13 mouse cellular contexts compared by ENCODE assay signal in genomic region chr7:100678948-100679880, GRCm38 (mm10). TPM values are rescaled to one million over a fixed set of nuclear protein-coding genes. Genes with fewer than 3 reads are reported as not detected.
DNase-seq lines count a peak whose midpoint lies in the region; ATAC-seq and TF ChIP-seq lines count a peak whose summit lies in the region.
"Had no signal": no experiment of that assay in that cellular context is flagged by ENCODE, and none has a peak within 500 bp of the region (broad histone marks: within the 10 kb centered on the region; RNA-seq: fewer than 3 reads in every experiment).

No protein-coding gene starts in this region.

- H3K9ac ChIP-seq in liver, embryonic 11.5 days (ENCODE audit: low read depth, low read length) = no peak overlapping the region
- no peak overlapping the region for H3K9ac ChIP-seq in lung, embryonic 14.5 days
- no peak overlapping the region for H3K9ac ChIP-seq in stomach, postnatal 0 days (ENCODE audit: low read length)
- no peak overlapping the region for H3K9ac ChIP-seq in neural tube, embryonic 15.5 days (replicated peaks)

- no peaks in the 10 kb centered on the region for H3K27me3 ChIP-seq in liver, embryonic 11.5 days (replicated peaks; ENCODE audit: control insufficient read depth, insufficient read depth, low read length)
- H3K27me3 ChIP-seq in lung, embryonic 14.5 days (ENCODE audit: insufficient read depth, low read length) = no peaks in the 10 kb centered on the region
- H3K27me3 ChIP-seq in stomach, postnatal 0 days (ENCODE audit: control insufficient read depth, insufficient read depth, low read length) = no peaks in the 10 kb centered on the region
- no peaks in the 10 kb centered on the region for H3K27me3 ChIP-seq in neural tube, embryonic 15.5 days (replicated peaks)

- DNase-seq in liver = peak; percentile 23
- DNase-seq in liver, embryonic 11.5 days (ENCODE audit: low spot score) = no peak
- peak; percentile 85 for DNase-seq in fat pad, adult 2 months (ENCODE audit: extremely low read depth, low read depth, low spot score)
- DNase-seq in lung, embryonic 14.5 days = peak; percentile 51
- DNase-seq in stomach, postnatal 0 days (ENCODE audit: low spot score) = peak; percentile 53
- DNase-seq in layer of hippocampus, adult 9-11 months = no peak
- DNase-seq: adrenal gland, postnatal 25 days; heart, adult 11 months; heart, postnatal 10 days; thymus, postnatal 4 days had no signal

- H3K4me3 ChIP-seq in liver, embryonic 11.5 days (ENCODE audit: low read depth, low read length) = no peak overlapping the region
- no peak overlapping the region for H3K4me3 ChIP-seq in lung, embryonic 14.5 days (ENCODE audit: low read depth, low read length)
- H3K4me3 ChIP-seq in stomach, postnatal 0 days (ENCODE audit: low read depth, low read length) = no peak overlapping the region
- no peak overlapping the region for H3K4me3 ChIP-seq in neural tube, embryonic 15.5 days (replicated peaks)
- H3K4me3 ChIP-seq: erythroblast, embryonic 14.5 days had no signal

- no peak overlapping the region for H3K4me2 ChIP-seq in liver, embryonic 11.5 days
- H3K4me2 ChIP-seq in lung, embryonic 14.5 days = peak overlapping the region; percentile 23; the same call in 1 of the 2 replicates
- peak overlapping the region; percentile 32 for H3K4me2 ChIP-seq in stomach, postnatal 0 days (replicated peaks; ENCODE audit: low read depth)
- no peak overlapping the region for H3K4me2 ChIP-seq in neural tube, embryonic 15.5 days

- H3K9me3 ChIP-seq in liver, embryonic 11.5 days (ENCODE audit: control insufficient read depth, low read length) = no peaks in the 10 kb centered on the region
- H3K9me3 ChIP-seq in lung, embryonic 14.5 days (ENCODE audit: low read depth, low read length) = no peaks in the 10 kb centered on the region
- no peaks in the 10 kb centered on the region for H3K9me3 ChIP-seq in stomach, postnatal 0 days (ENCODE audit: control insufficient read depth, low read length)
- H3K9me3 ChIP-seq in neural tube, embryonic 15.5 days (replicated peaks) = no peaks in the 10 kb centered on the region

- no peak for ATAC-seq in liver, embryonic 11.5 days (replicated peaks; ENCODE audit: low FRiP score)
- peak; percentile 54 for ATAC-seq in lung, embryonic 14.5 days (ENCODE audit: insufficient read depth)
- peak; percentile 60 for ATAC-seq in stomach, postnatal 0 days (ENCODE audit: low FRiP score, low TSS enrichment)
- ATAC-seq in neural tube, embryonic 15.5 days (ENCODE audit: low FRiP score) = no peak
- ATAC-seq: hindbrain, postnatal 0 days had no signal

- no peaks in the 10 kb centered on the region for H3K36me3 ChIP-seq in liver, embryonic 11.5 days (ENCODE audit: control insufficient read depth, insufficient read depth, low read length)
- no peaks in the 10 kb centered on the region for H3K36me3 ChIP-seq in lung, embryonic 14.5 days (ENCODE audit: insufficient read depth)
- no peaks in the 10 kb centered on the region for H3K36me3 ChIP-seq in stomach, postnatal 0 days (ENCODE audit: control insufficient read depth, insufficient read depth, low read length)
- H3K36me3 ChIP-seq in neural tube, embryonic 15.5 days = no peaks in the 10 kb centered on the region

- TF ChIP-seq EP300 in stomach, postnatal 0 days (optimal IDR thresholded peaks at IDR 0.05) = no peak

- TF ChIP-seq CTCF in lung, embryonic 14.5 days (IDR thresholded peaks at IDR 0.05; ENCODE audit: low read depth) = no peak
- no peak for TF ChIP-seq CTCF in stomach, postnatal 0 days (IDR thresholded peaks at IDR 0.05; ENCODE audit: low read depth)

- H3K27ac ChIP-seq in liver, embryonic 11.5 days (ENCODE audit: low read depth, low read length) = no peak overlapping the region
- H3K27ac ChIP-seq in lung, embryonic 14.5 days (ENCODE audit: low read depth) = peak overlapping the region; percentile 73
- peak overlapping the region; percentile 13; the same call in 1 of the 2 replicates for H3K27ac ChIP-seq in stomach, postnatal 0 days (replicated peaks)
- no peak overlapping the region for H3K27ac ChIP-seq in neural tube, embryonic 15.5 days (replicated peaks)
- H3K27ac ChIP-seq: hindbrain, postnatal 0 days had no signal

- 64% methylated on average over 15 of the region's 15 CpGs for WGBS in liver, embryonic 11.5 days
- 44% methylated on average over 15 of the region's 15 CpGs for WGBS in lung, embryonic 14.5 days
- whole genome bisulfite sequencing in stomach, postnatal 0 days = 44% methylated on average over 15 of the region's 15 CpGs
- WGBS in neural tube, embryonic 15.5 days = 67% methylated on average over 15 of the region's 15 CpGs

- H3K4me1 ChIP-seq in liver, embryonic 11.5 days (replicated peaks; ENCODE audit: control insufficient read depth, insufficient read depth, low read length) = no peaks in the 10 kb centered on the region
- no peaks in the 10 kb centered on the region for H3K4me1 ChIP-seq in lung, embryonic 14.5 days (ENCODE audit: insufficient read depth)
- H3K4me1 ChIP-seq in stomach, postnatal 0 days (replicated peaks; ENCODE audit: control insufficient read depth, insufficient read depth) = no peaks in the 10 kb centered on the region
- H3K4me1 ChIP-seq in neural tube, embryonic 15.5 days = no peaks in the 10 kb centered on the region

RNA-seq across cellular contexts. Expression of gene Plekhb1, which starts 17.0 kb away (rescaled TPM):
- 1.1 and 2.0 TPM in 2 replicates for polyA plus RNA-seq in liver, embryonic 11.5 days (2014; fragmentation: Nextera tagmentation; extraction: Ambion mirVana)
- 17.7 TPM in 2 replicates for polyA plus RNA-seq in lung, embryonic 14.5 days (2014; fragmentation: Nextera tagmentation; extraction: Ambion mirVana)
- 8.7 and 10.4 TPM in 2 replicates for polyA plus RNA-seq in stomach, postnatal 0 days (2015; fragmentation: Nextera tagmentation; extraction: Ambion mirVana)
- polyA plus RNA-seq in neural tube, embryonic 15.5 days (2015; fragmentation: Nextera tagmentation; extraction: Ambion mirVana) = 31.0 and 33.9 TPM in 2 replicates
- polyA plus RNA-seq: erythroblast, embryonic 14.5 days had no signal

RNA-seq across cellular contexts. Expression of gene Fam168a, which starts 27.2 kb away (rescaled TPM):
- 16.2 and 18.8 TPM in 2 replicates for polyA plus RNA-seq in liver, embryonic 11.5 days (2014; fragmentation: Nextera tagmentation; extraction: Ambion mirVana)
- polyA plus RNA-seq in lung, embryonic 14.5 days (2014; fragmentation: Nextera tagmentation; extraction: Ambion mirVana) = 42.8 and 47.8 TPM in 2 replicates
- polyA plus RNA-seq in stomach, postnatal 0 days (2015; fragmentation: Nextera tagmentation; extraction: Ambion mirVana) = 15.5 and 17.4 TPM in 2 replicates
- polyA plus RNA-seq in neural tube, embryonic 15.5 days (2015; fragmentation: Nextera tagmentation; extraction: Ambion mirVana) = 108 and 119 TPM in 2 replicates

Comparison
In these comparisons a context has a peak if more than half of its experiments do, and no peak if none do; other contexts are left out.
1. DNase-seq: peak in liver (single experiment), fat pad, adult 2 months (single experiment), lung, embryonic 14.5 days (single experiment) and stomach, postnatal 0 days (single experiment); none in liver, embryonic 11.5 days (single experiment) and layer of hippocampus, adult 9-11 months (single experiment).
2. ATAC-seq: peak in lung, embryonic 14.5 days (single experiment) and stomach, postnatal 0 days (single experiment); none in liver, embryonic 11.5 days (single experiment) and neural tube, embryonic 15.5 days (single experiment).
3. H3K27ac ChIP-seq: peak in lung, embryonic 14.5 days (single experiment) and stomach, postnatal 0 days (single experiment); none in liver, embryonic 11.5 days (single experiment) and neural tube, embryonic 15.5 days (single experiment).
4. H3K4me2 ChIP-seq: peak in lung, embryonic 14.5 days (single experiment) and stomach, postnatal 0 days (single experiment); none in liver, embryonic 11.5 days (single experiment) and neural tube, embryonic 15.5 days (single experiment).